ENCODE assay signal across 13 mouse cellular contexts in the genomic region with DNA sequence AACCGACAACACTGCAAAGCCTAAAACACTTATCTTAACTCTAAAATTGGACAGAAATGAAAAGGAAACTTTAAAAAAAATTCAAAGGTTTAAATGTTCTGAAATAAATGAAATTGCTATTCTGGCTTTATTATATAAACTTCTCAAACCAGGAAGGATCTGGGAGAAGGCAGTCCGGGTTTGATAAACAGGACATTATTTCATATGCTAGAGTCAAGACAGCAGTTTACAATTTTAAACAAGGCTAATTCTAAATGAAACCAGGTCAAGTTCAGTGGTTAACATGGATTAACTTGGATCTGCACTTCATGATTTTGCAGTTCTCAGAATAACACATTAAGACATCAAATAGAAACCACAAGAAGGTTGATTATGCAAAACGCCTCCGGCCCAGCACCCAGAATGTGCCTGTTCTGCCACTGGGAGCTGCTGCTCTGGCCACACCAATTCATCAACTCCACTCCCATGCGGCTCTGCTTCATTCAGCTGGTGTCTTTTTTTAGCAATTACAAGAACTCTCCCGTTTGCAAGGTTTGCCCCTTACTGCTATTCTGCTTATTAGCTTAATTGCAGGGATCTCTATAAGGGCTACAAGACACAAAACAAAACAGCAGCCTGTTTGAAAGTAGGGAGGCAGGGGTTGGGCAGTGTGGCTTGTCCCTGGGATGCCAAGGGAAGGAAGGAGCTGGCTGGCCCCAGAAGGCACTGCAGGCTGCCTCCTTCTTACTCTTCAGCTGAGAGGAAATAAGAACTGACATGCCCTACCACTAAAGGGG. TPM values are rescaled to one million over a fixed set of nuclear protein-coding genes. Genes with fewer than 3 reads are reported as not detected.
DNase-seq lines count a peak whose midpoint lies in the region; ATAC-seq lines count a peak whose summit lies in the region.
"Had no signal": no experiment of that assay in that cellular context is flagged by ENCODE, and none has a peak within 500 bp of the region (broad histone marks: within the 10 kb centered on the region; RNA-seq: fewer than 3 reads in every experiment).

No protein-coding gene starts in this region.

- 49% methylated on average over 6 of the region's 6 CpGs for WGBS in heart, embryonic 16.5 days
- WGBS in heart, embryonic 12.5 days: 56% methylated on average over 6 of the region's 6 CpGs
- 39% methylated on average over 6 of the region's 6 CpGs for WGBS in lung, embryonic 15.5 days
- WGBS in forebrain, embryonic 10.5 days: 69% methylated on average over 6 of the region's 6 CpGs

- no peak overlapping the region for H3K4me3 ChIP-seq in heart, embryonic 16.5 days (ENCODE audit: low read length)
- no peak overlapping the region for H3K4me3 ChIP-seq in heart, embryonic 12.5 days
- H3K4me3 ChIP-seq in lung, embryonic 15.5 days: no peak overlapping the region
- H3K4me3 ChIP-seq in forebrain, embryonic 10.5 days: no peak overlapping the region
- H3K4me3 ChIP-seq: neural tube, embryonic 13.5 days had no signal

- DNase-seq in lung, postnatal 10 days: no peak
- no peak for DNase-seq in forebrain, embryonic 10.5 days (ENCODE audit: extremely low spot score, low spot score)
- DNase-seq in gastrocnemius, postnatal 25 days: no peak
- DNase-seq in lung, postnatal 36 days: no peak
- DNase-seq: B cell, adult 2 months; cerebellum, postnatal 14 days; gastrocnemius, postnatal 10 days had no signal

- no peaks in the 10 kb centered on the region for H3K36me3 ChIP-seq in heart, embryonic 16.5 days (ENCODE audit: control insufficient read depth, insufficient read depth)
- no peaks in the 10 kb centered on the region for H3K36me3 ChIP-seq in heart, embryonic 12.5 days
- no peaks in the 10 kb centered on the region for H3K36me3 ChIP-seq in lung, embryonic 15.5 days
- H3K36me3 ChIP-seq in forebrain, embryonic 10.5 days (replicated peaks): no peaks in the 10 kb centered on the region
- H3K36me3 ChIP-seq: neural tube, embryonic 13.5 days had no signal

- no peaks in the 10 kb centered on the region for H3K27me3 ChIP-seq in heart, embryonic 16.5 days (ENCODE audit: control insufficient read depth, insufficient read depth, low read length)
- H3K27me3 ChIP-seq in heart, embryonic 12.5 days (replicated peaks): no peaks in the 10 kb centered on the region
- no peaks in the 10 kb centered on the region for H3K27me3 ChIP-seq in lung, embryonic 15.5 days
- H3K27me3 ChIP-seq in forebrain, embryonic 10.5 days (ENCODE audit: poor library complexity, severe bottlenecking): no peaks in the 10 kb centered on the region
- H3K27me3 ChIP-seq: neural tube, embryonic 13.5 days had no signal

- H3K9me3 ChIP-seq in heart, embryonic 16.5 days (replicated peaks; ENCODE audit: control insufficient read depth, low read length): no peaks in the 10 kb centered on the region
- no peaks in the 10 kb centered on the region for H3K9me3 ChIP-seq in heart, embryonic 12.5 days (replicated peaks)
- no peaks in the 10 kb centered on the region for H3K9me3 ChIP-seq in lung, embryonic 15.5 days
- H3K9me3 ChIP-seq in forebrain, embryonic 10.5 days: no peaks in the 10 kb centered on the region
- H3K9me3 ChIP-seq: neural tube, embryonic 13.5 days had no signal

- peak overlapping the region; percentile 15; the same call in 1 of the 2 replicates for H3K4me2 ChIP-seq in heart, embryonic 16.5 days (ENCODE audit: low read depth, low read length)
- H3K4me2 ChIP-seq in heart, embryonic 12.5 days: no peak overlapping the region
- H3K4me2 ChIP-seq in lung, embryonic 15.5 days: no peak overlapping the region
- H3K4me2 ChIP-seq: neural tube, embryonic 13.5 days had no signal

- H3K4me1 ChIP-seq in heart, embryonic 16.5 days (ENCODE audit: control insufficient read depth, insufficient read depth, low read length): peaks cover 15% of the 10 kb centered on the region
- peaks cover 14% of the 10 kb centered on the region for H3K4me1 ChIP-seq in heart, embryonic 12.5 days (replicated peaks)
- peaks cover 19% of the 10 kb centered on the region for H3K4me1 ChIP-seq in lung, embryonic 15.5 days
- peaks cover 35% of the 10 kb centered on the region for H3K4me1 ChIP-seq in forebrain, embryonic 10.5 days

- no peak overlapping the region; the same call in 1 of the 2 replicates for H3K9ac ChIP-seq in heart, embryonic 16.5 days (ENCODE audit: low read length)
- no peak overlapping the region for H3K9ac ChIP-seq in heart, embryonic 12.5 days
- H3K9ac ChIP-seq in lung, embryonic 15.5 days: no peak overlapping the region
- H3K9ac ChIP-seq: liver, embryonic 14.5 days; neural tube, embryonic 13.5 days had no signal

- H3K27ac ChIP-seq in heart, embryonic 16.5 days (ENCODE audit: low read length): peak overlapping the region; percentile 24; the same call in 1 of the 2 replicates
- no peak overlapping the region for H3K27ac ChIP-seq in heart, embryonic 12.5 days (ENCODE audit: poor library complexity, severe bottlenecking)
- H3K27ac ChIP-seq in lung, embryonic 15.5 days: 0 out of 2 replicates have a peak overlapping the region, but pooled peaks have one; percentile 9
- H3K27ac ChIP-seq in forebrain, embryonic 10.5 days: peak overlapping the region; percentile 44; the same call in 1 of the 2 replicates
- H3K27ac ChIP-seq: liver, embryonic 14.5 days; neural tube, embryonic 13.5 days had no signal

- no peak for ATAC-seq in heart, embryonic 16.5 days (replicated peaks; ENCODE audit: extremely low read depth, insufficient read depth, low FRiP score)
- ATAC-seq in heart, embryonic 12.5 days (ENCODE audit: insufficient number of reproducible peaks, low FRiP score): no peak
- no peak for ATAC-seq in lung, embryonic 15.5 days (ENCODE audit: borderline replicate concordance, extremely low read depth, low FRiP score, low TSS enrichment)
- peak; percentile 68 for ATAC-seq in megakaryocyte progenitor cell, adult 5-6 weeks (replicated peaks; ENCODE audit: poor library complexity)

RNA-seq across cellular contexts. Expression of a gene that starts 24.8 kb away (rescaled TPM):
- polyA plus RNA-seq in heart, embryonic 16.5 days (2015; fragmentation: Nextera tagmentation; extraction: Ambion mirVana): 2.3 and 4.3 TPM in 2 replicates
- 2.4 and 2.8 TPM in 2 replicates for polyA plus RNA-seq in heart, embryonic 12.5 days (2016; fragmentation: Nextera tagmentation; extraction: Ambion mirVana)
- polyA plus RNA-seq in lung, embryonic 15.5 days (2015; fragmentation: Nextera tagmentation; extraction: Ambion mirVana): 9.1 and 9.5 TPM in 2 replicates
- polyA plus RNA-seq in forebrain, embryonic 10.5 days (2016; fragmentation: Nextera tagmentation; extraction: Ambion mirVana): 4.6 and 4.7 TPM in 2 replicates
- total RNA-seq in megakaryocyte progenitor cell, adult 5-6 weeks (2015): 0.02 TPM in 1 of 2 replicates, not detected in the other
- not detected in 2 replicates for total RNA-seq in megakaryocyte progenitor cell, adult 5-6 weeks (2017)
- total RNA-seq in gastrocnemius, postnatal 25 days (2021): 1 to 10 TPM; 1.7 to 2.0 TPM
